Mouse (Mus musculus): Measurements from ENCODE around the gene Ltbp1.

The Ltbp1 gene

DNA sequence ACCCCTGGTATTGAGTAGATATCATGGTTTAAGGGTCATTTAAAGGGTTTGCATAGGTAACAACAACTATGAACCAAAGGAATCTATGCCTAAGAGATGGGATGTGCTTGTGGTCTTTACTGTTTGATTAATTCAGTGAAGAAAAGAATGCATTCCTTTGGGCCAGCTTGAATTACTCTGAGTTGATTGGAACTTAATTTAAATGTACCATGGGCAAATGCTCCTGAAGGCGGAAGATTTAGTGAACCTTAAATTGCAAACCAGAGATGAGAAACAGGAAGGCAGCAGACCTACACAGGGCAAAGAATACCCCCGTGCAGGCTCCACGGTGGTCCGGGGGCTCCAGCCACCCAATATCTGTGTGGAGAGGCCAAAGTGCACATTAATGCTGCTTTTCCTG lies 7.8 kb downstream of the Ltbp1 start:
- Histone ChIP-seq H3K36me3 (ENCODE audit: insufficient read depth, low read length) (no peaks in the 10 kb centered on the region), H3K27me3 (ENCODE audit: insufficient read depth, low read length) (peaks cover 10% of the 10 kb centered on the region; the same call in 1 of the 2 replicates)

DNA sequence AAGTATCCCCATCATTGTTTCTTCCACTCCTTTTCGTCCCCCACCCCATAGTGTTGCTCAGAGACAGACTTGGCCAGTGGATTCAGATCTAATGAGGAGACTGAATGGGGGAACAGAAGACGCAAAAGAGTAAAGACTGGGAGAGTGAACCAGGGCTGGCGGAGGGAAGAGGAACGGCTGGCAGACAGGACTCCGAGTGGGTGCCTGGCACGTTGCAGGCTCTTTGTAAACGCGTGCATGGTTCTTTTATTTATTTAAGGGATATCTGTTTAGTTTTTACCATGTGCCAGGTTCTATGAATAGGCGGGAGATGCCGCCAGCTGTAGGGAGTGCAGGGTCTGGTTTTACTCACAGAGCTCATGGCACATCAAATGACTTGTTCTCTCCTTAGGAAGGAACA lies 8.5 kb downstream of the Ltbp1 start:
- Histone ChIP-seq H3K9me3 (ENCODE audit: low read length) (no peaks in the 10 kb centered on the region), H3K4me3 (replicated peaks; ENCODE audit: low read length) (no peak overlapping the region), H3K4me1 (replicated peaks; ENCODE audit: low read depth, low read length) (peaks cover 18% of the 10 kb centered on the region), H3K27me3 (ENCODE audit: insufficient read depth, low read length) (peaks cover 10% of the 10 kb centered on the region; the same call in 1 of the 2 replicates), H3K36me3 (ENCODE audit: insufficient read depth, low read length) (no peaks in the 10 kb centered on the region)
- TF ChIP-seq NANOG (IDR thresholded peaks at IDR 0.05; ENCODE audit: borderline replicate concordance, low read length) (no peak), CTCF (conservative IDR thresholded peaks at IDR 0.05; ENCODE audit: low read length) (no peak), POU5F1 (IDR thresholded peaks at IDR 0.05; ENCODE audit: borderline replicate concordance, low read length) (no peak)

More for the DNA sequence above, 7.8 kb downstream of the Ltbp1 start:
- TF ChIP-seq POU5F1 (IDR thresholded peaks at IDR 0.05; ENCODE audit: borderline replicate concordance, low read length) (no peak), NANOG (IDR thresholded peaks at IDR 0.05; ENCODE audit: borderline replicate concordance, low read length) (no peak), CTCF (conservative IDR thresholded peaks at IDR 0.05; ENCODE audit: low read length) (no peak)
- H3K4me1 ChIP-seq (replicated peaks; ENCODE audit: low read depth, low read length) = peaks cover 18% of the 10 kb centered on the region
- H3K4me3 ChIP-seq (replicated peaks; ENCODE audit: low read length) = no peak overlapping the region
- no peaks in the 10 kb centered on the region for H3K9me3 ChIP-seq (ENCODE audit: low read length)

DNA sequence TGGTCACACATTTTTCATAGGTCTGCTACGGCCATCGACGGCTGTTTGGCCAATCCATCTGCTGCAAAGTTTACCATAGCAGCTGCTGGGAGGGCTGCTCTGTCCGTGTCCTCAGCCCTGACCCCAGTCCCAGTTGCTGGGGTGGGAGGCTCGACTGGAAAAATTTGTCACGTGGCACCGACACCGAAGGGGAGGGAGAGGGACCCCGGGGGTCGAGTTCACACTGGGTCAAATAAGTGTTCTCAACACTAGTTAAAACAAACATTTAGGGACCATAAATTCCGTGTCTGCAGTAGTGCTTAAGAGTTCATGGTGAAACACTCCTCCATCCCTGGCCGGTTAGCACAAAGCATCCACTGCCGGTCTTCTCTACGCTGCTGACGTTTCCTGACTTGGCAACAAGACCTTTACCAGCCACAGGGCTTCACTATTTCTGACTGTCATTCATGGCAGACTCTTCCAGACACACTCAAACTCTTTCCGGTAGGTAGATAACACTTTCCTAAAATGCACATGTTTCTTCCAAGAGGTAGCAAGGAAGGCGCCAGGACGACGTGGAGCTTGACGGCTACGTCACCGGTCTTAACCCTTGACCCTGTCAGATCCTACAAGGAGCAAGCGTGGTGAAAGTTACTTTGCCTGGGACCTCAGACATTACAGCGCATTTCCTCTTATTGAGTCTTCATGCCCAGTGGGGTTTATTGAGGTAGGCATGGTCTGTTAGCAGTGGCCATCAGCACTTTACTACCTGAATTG lies 9.4 kb downstream of the Ltbp1 start:
- Histone ChIP-seq H3K4me3 (replicated peaks; ENCODE audit: low read length) (0 out of 2 replicates have a peak overlapping the region, but pooled peaks have one; percentile 26), H3K36me3 (ENCODE audit: insufficient read depth, low read length) (no peaks in the 10 kb centered on the region), H3K9me3 (ENCODE audit: low read length) (no peaks in the 10 kb centered on the region), H3K4me1 (replicated peaks; ENCODE audit: low read depth, low read length) (peaks cover 18% of the 10 kb centered on the region), H3K27me3 (ENCODE audit: insufficient read depth, low read length) (peaks cover 10% of the 10 kb centered on the region; the same call in 1 of the 2 replicates)
- TF ChIP-seq NANOG (IDR thresholded peaks at IDR 0.05; ENCODE audit: borderline replicate concordance, low read length) (no peak), POU5F1 (IDR thresholded peaks at IDR 0.05; ENCODE audit: borderline replicate concordance, low read length) (no peak), CTCF (conservative IDR thresholded peaks at IDR 0.05; ENCODE audit: low read length) (no peak)

DNA sequence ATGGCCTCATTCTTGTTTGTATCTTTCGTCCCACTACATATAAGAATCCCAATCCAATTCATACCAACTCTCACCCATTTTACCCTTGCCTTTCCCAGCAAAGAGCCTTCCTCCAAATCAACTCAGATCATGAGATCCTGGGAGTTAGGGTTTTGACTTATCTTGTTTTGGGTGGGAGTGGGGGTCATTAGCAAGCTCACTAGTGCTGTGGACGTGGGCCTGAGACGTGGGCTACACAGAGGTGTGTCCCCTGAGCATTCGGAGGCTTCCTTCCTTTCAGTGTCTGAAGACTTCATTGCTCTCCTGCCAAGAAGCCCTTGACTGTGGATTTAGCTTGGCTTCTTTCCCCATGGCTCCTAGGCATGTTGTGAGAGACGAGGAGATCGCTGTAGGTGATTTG lies 10.2 kb downstream of the Ltbp1 start:
- no peak for TF ChIP-seq POU5F1 (IDR thresholded peaks at IDR 0.05; ENCODE audit: borderline replicate concordance, low read length)
- no peak for TF ChIP-seq CTCF (conservative IDR thresholded peaks at IDR 0.05; ENCODE audit: low read length)
- no peak for TF ChIP-seq NANOG (IDR thresholded peaks at IDR 0.05; ENCODE audit: borderline replicate concordance, low read length)
- Histone ChIP-seq H3K4me3 (replicated peaks; ENCODE audit: low read length) (no peak overlapping the region), H3K27me3 (ENCODE audit: insufficient read depth, low read length) (peaks cover 10% of the 10 kb centered on the region; the same call in 1 of the 2 replicates), H3K4me1 (replicated peaks; ENCODE audit: low read depth, low read length) (peaks cover 18% of the 10 kb centered on the region), H3K36me3 (ENCODE audit: insufficient read depth, low read length) (no peaks in the 10 kb centered on the region), H3K9me3 (ENCODE audit: low read length) (no peaks in the 10 kb centered on the region)

DNA sequence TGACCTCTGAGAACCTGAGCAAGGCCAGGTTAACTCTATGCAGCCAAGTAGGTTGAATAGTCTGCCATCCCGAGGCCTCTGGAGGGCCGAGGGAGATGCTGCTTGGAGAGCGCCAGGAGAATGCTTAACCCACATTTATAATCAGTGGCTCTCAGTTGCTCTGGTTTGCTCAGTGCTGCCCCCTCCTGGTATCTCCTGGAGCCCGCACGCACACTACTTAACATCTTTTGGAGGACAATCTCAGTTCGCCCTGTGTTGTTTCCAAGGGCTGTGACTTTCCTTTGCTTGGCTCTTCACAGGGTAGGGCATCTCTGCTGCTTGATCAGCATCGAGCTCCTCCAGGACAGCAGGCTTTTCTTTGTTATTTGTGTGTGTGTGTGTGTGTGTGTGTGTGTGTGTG lies 12.1 kb downstream of the Ltbp1 start:
- peak overlapping the region; percentile 52; the same call in 1 of the 2 replicates for H3K4me3 ChIP-seq (replicated peaks; ENCODE audit: low read length)
- H3K9me3 ChIP-seq (ENCODE audit: low read length) = no peaks in the 10 kb centered on the region
- peaks cover 18% of the 10 kb centered on the region for H3K4me1 ChIP-seq (replicated peaks; ENCODE audit: low read depth, low read length)
- TF ChIP-seq NANOG (IDR thresholded peaks at IDR 0.05; ENCODE audit: borderline replicate concordance, low read length) (no peak), CTCF (conservative IDR thresholded peaks at IDR 0.05; ENCODE audit: low read length) (peak; percentile 97)
- 0 out of 2 replicates have a peak, but pooled peaks cover 6% of the 10 kb centered on the region for H3K27me3 ChIP-seq (ENCODE audit: insufficient read depth, low read length)
- H3K36me3 ChIP-seq (ENCODE audit: insufficient read depth, low read length) = no peaks in the 10 kb centered on the region

DNA sequence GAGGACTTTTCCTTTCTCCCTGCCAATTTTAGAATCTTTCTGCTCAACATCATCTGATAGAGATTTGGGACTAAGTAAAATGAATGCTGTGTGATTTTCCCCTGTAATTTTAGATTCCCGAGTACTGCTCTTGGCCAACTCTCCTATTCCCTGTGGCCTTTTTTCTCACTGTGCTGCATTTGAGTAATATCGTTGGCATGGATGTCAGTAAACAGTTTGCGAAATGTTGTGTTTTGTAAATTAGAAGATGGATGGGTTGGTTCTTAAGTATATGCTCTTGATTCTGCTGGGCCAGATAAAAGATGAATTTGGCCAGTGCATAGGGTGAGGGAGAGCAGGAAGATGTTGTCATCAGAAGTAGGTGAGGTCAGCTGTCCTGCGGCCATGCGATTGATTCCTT lies 12.8 kb downstream of the Ltbp1 start:
- Histone ChIP-seq H3K9me3 (ENCODE audit: low read length) (no peaks in the 10 kb centered on the region), H3K4me3 (replicated peaks; ENCODE audit: low read length) (no peak overlapping the region), H3K27me3 (ENCODE audit: insufficient read depth, low read length) (0 out of 2 replicates have a peak, but pooled peaks cover 6% of the 10 kb centered on the region), H3K4me1 (replicated peaks; ENCODE audit: low read depth, low read length) (peaks cover 18% of the 10 kb centered on the region), H3K36me3 (ENCODE audit: insufficient read depth, low read length) (no peaks in the 10 kb centered on the region)
- no peak for TF ChIP-seq CTCF (conservative IDR thresholded peaks at IDR 0.05; ENCODE audit: low read length)
- no peak for TF ChIP-seq NANOG (IDR thresholded peaks at IDR 0.05; ENCODE audit: borderline replicate concordance, low read length)
- no peak for TF ChIP-seq POU5F1 (IDR thresholded peaks at IDR 0.05; ENCODE audit: borderline replicate concordance, low read length)

DNA sequence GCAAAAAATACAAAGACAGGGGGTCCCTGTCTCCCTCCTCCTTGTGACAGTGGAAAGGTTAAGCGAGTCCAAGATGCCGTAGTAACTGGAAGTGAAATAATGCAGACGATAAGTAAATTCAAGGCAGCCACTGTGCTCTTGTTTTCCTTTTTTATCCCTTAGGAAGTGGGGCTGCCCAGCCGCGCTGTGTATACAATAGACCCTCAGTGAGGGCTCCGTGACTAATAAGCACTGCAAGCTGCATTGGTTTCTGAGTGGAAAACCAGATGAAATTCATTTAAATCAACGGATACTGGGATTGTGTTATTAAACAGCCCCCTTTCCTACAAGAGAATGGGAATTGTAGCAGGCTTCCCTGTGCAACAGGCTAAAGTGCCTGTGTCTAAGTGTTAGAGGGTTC lies 14.7 kb downstream of the Ltbp1 start:
- Histone ChIP-seq H3K4me3 (replicated peaks; ENCODE audit: low read length) (no peak overlapping the region), H3K36me3 (ENCODE audit: insufficient read depth, low read length) (no peaks in the 10 kb centered on the region), H3K9me3 (ENCODE audit: low read length) (no peaks in the 10 kb centered on the region), H3K4me1 (replicated peaks; ENCODE audit: low read depth, low read length) (peaks cover 5% of the 10 kb centered on the region; the same call in 1 of the 2 replicates), H3K27me3 (ENCODE audit: insufficient read depth, low read length) (0 out of 2 replicates have a peak, but pooled peaks cover 6% of the 10 kb centered on the region)
- TF ChIP-seq POU5F1 (IDR thresholded peaks at IDR 0.05; ENCODE audit: borderline replicate concordance, low read length) (no peak), NANOG (IDR thresholded peaks at IDR 0.05; ENCODE audit: borderline replicate concordance, low read length) (no peak), CTCF (conservative IDR thresholded peaks at IDR 0.05; ENCODE audit: low read length) (no peak)

DNA sequence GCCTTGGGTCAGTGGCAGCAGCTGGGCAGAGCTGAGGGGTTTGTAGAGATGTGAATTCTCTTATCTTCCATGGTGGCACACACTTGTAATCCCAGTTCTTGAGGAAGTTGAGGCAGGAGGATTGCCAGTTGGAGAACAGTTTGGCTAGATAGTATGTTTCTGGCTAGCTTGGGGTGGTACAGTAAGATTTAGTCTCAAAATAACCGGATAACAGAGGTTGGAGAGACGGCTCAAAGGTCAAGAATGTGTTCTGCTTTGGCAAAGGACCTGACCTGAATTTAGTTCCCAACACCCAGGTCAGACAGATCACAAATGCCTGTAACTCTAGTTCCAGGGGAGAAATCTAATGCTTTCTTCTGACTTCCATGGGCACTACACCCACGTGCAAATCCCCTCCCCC lies 15.3 kb downstream of the Ltbp1 start:
- no peaks in the 10 kb centered on the region for H3K9me3 ChIP-seq (ENCODE audit: low read length)
- no peaks in the 10 kb centered on the region for H3K36me3 ChIP-seq (ENCODE audit: insufficient read depth, low read length)
- no peak for TF ChIP-seq CTCF (conservative IDR thresholded peaks at IDR 0.05; ENCODE audit: low read length)
- no peak for TF ChIP-seq POU5F1 (IDR thresholded peaks at IDR 0.05; ENCODE audit: borderline replicate concordance, low read length)
- no peak for TF ChIP-seq NANOG (IDR thresholded peaks at IDR 0.05; ENCODE audit: borderline replicate concordance, low read length)
- H3K4me1 ChIP-seq (replicated peaks; ENCODE audit: low read depth, low read length) = 0 out of 2 replicates have a peak, but pooled peaks cover 2% of the 10 kb centered on the region
- H3K4me3 ChIP-seq (replicated peaks; ENCODE audit: low read length) = no peak overlapping the region
- 0 out of 2 replicates have a peak, but pooled peaks cover 3% of the 10 kb centered on the region for H3K27me3 ChIP-seq (ENCODE audit: insufficient read depth, low read length)

Measured in E14TG2a.4 (cell line).